Mouse (Mus musculus): ENCODE measurements around the gene Pgls. TPM values are rescaled to one million over a fixed set of nuclear protein-coding genes. Genes with fewer than 3 reads are reported as not detected.

Pgls gene
- polyA plus RNA-seq, 1 experiment from 2014 or later, result 244 TPM

DNA sequence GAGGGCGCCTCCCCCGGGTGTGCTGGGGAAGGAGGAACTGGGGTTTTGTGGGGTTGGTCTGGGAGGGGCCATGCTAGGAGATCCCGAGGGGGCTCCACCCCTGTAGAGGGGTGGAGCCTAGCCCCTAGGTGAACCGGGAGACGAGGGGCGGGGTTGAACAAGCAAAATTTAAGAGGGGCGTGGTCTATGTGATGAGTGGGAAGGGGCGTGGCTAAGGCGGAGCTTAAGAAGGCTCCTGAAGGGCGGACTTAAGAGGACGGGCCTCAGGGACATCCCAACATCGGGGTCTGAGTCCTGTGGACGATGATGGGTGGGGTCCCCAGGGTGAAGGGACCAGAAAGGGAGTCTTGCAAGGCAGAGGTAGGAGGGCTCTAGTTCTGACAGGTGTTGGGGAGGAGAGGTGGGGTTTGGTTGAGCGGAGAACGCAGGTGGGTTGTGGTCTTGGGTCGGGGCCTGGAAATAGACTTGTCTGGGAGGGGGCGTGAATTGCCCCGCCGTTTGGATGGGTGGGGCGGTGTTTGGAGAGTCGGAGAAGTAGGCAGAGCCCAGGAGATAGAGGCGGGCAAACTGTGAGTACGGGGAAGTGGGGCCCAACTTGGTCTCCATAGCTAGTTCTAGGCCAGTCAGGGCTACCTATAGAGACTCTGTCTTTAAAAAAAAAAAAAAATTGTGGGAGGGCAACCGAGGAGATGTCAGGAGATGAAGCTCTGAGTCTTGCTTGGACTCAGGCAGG, 32.9 kb upstream of the Pgls start:
- peak overlapping the region; percentile 56 for H3K9ac ChIP-seq
- H3K4me2 ChIP-seq, result peak overlapping the region; percentile 64
- ATAC-seq (ENCODE audit: insufficient number of reproducible peaks, insufficient read depth, low FRiP score, low TSS enrichment, low read depth), result 0 out of 2 replicates have a peak, but pooled peaks have one; percentile 27

DNA sequence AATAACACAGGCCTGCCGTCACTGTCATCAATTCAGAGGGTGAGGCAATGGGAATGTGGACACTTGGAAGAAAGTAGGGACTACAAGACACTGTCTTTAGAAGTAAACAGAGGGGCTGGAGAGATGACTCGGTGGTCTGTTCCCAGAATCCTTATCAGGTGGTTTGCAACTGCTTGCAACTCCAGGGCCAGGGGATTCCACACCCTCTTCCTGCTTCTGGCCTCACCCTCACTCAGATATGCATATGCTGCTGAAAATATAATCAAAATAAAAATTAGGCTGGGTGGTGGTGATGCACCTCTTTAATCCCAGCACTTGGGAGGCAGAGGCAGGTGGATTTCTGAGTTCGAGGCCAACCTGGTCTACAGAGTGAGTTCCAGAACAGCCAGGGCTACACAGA, 31.9 kb upstream of the Pgls start:
- Histone ChIP-seq H3K4me3 (no peak overlapping the region), H3K9me3 (peaks cover 6% of the 10 kb centered on the region), H3K36me3 (no peaks in the 10 kb centered on the region), H3K4me1 (peaks cover 21% of the 10 kb centered on the region), H3K27me3 (peaks cover 92% of the 10 kb centered on the region), H3K27ac (no peak overlapping the region), H3K9ac (no peak overlapping the region), H3K4me2 (no peak overlapping the region)
- no peak for ATAC-seq (ENCODE audit: insufficient number of reproducible peaks, insufficient read depth, low FRiP score, low TSS enrichment, low read depth)
- 70% methylated on average over 3 of the region's 3 CpGs for WGBS

More for the DNA sequence above, 32.9 kb upstream of the Pgls start:
- peaks cover 21% of the 10 kb centered on the region for H3K4me1 ChIP-seq
- H3K9me3 ChIP-seq, result peaks cover 3% of the 10 kb centered on the region
- H3K4me3 ChIP-seq, result peak overlapping the region; percentile 43
- H3K36me3 ChIP-seq, result no peaks in the 10 kb centered on the region
- peaks cover 89% of the 10 kb centered on the region for H3K27me3 ChIP-seq
- no peak overlapping the region for H3K27ac ChIP-seq
- WGBS, result 2% methylated on average over 24 of the region's 24 CpGs

DNA sequence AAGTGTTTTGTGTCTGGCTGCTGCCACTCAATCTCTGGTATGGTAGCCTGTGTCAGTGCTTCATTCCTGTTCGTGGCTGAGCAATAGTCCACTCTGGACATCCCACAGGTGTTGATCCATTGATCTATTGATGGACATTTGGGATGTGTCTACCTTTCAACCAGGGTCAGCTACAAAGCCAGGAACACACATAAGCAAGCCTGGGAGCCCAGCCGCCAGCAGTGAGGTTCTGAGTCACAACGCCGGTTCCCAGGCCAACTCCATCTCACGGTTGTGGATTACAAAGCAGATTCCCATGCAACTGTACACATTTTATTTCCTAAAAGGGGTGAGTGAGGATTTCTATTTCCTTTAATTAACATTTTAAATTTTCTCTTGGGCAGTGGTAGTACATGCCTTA, 31.2 kb upstream of the Pgls start:
- peaks cover 21% of the 10 kb centered on the region for H3K4me1 ChIP-seq

DNA sequence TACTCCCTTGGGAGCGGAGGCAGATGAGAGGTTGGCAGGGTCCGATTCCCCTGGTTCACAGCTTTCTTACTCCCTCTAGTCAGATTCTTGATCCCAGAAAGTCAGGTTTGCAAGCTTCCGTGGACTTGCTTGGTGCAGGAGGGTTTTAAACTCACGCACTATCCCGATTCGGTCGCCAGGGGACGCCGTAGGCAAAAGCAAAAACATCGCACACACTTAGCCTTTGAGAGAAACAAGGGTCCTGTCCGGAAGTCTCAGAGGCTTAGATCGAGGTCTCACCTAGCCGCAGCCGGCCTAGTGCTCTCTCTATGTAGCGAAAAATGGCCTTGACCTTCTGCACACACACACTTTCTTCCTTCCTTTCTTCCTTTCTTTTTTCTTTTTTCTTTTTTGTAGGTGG, 30.6 kb upstream of the Pgls start:
- Histone ChIP-seq H3K9me3 (peaks cover 6% of the 10 kb centered on the region), H3K4me3 (no peak overlapping the region), H3K4me2 (no peak overlapping the region), H3K4me1 (peaks cover 21% of the 10 kb centered on the region), H3K9ac (no peak overlapping the region), H3K27ac (no peak overlapping the region), H3K36me3 (no peaks in the 10 kb centered on the region), H3K27me3 (peaks cover 91% of the 10 kb centered on the region)
- WGBS, result 4% methylated on average over 15 of the region's 15 CpGs
- ATAC-seq (ENCODE audit: insufficient number of reproducible peaks, insufficient read depth, low FRiP score, low TSS enrichment, low read depth), result no peak

More for the DNA sequence above, 31.2 kb upstream of the Pgls start:
- 85% methylated on average over 5 of the region's 5 CpGs for WGBS
- ATAC-seq (ENCODE audit: insufficient number of reproducible peaks, insufficient read depth, low FRiP score, low TSS enrichment, low read depth), result no peak
- Histone ChIP-seq H3K4me3 (no peak overlapping the region), H3K27ac (no peak overlapping the region), H3K27me3 (peaks cover 91% of the 10 kb centered on the region), H3K9me3 (peaks cover 6% of the 10 kb centered on the region), H3K4me2 (no peak overlapping the region), H3K9ac (no peak overlapping the region), H3K36me3 (no peaks in the 10 kb centered on the region)

DNA sequence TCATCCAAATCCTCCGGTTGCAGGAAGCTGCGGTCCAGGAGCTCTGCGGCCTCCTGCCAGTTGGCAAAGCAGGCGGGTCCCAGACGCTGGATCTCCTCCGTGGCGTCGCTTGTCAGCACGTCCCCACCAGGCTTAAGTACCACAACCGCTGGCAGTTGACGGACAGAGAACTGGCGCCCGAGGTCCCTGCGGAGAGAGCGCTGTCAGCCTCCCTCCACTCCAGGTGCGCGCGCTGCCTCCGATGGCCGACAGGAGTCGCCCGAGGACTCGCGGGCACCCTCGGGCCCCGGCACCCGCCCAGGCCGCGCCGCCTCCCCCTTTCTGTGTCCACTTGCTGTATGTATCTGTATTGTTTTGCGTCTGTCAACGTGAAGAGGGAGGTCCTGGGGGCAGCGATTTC, 29.2 kb upstream of the Pgls start:
- H3K9ac ChIP-seq, result peak overlapping the region; percentile 37
- ATAC-seq (ENCODE audit: insufficient number of reproducible peaks, insufficient read depth, low FRiP score, low TSS enrichment, low read depth), result no peak
- under 1% methylated on average over 33 of the region's 33 CpGs for WGBS
- no peak overlapping the region for H3K27ac ChIP-seq
- peaks cover 83% of the 10 kb centered on the region for H3K27me3 ChIP-seq
- H3K4me2 ChIP-seq, result peak overlapping the region; percentile 56
- peaks cover 6% of the 10 kb centered on the region for H3K9me3 ChIP-seq
- H3K4me1 ChIP-seq, result peaks cover 21% of the 10 kb centered on the region
- H3K4me3 ChIP-seq, result peak overlapping the region; percentile 35
- H3K36me3 ChIP-seq, result no peaks in the 10 kb centered on the region

DNA sequence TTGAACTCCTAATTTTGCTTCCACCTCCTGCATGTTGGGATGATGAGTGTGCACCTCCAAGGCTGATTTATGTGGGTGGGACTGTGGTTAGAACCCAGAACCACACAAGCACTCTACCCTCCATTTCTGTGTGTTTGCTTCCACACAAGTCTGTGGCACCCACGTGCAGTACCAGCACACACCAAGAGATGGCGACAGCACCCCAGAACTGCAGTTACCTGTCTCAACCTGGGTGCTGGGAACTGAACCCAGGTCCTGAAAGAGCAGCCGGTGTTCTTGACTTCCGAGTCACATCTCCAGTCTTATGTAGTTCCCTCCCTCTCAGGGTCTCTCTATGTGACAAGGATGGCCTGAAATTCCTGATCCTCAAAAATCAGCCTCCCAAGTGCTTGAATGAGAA, 28.0 kb upstream of the Pgls start:
- Histone ChIP-seq H3K27ac (no peak overlapping the region), H3K9ac (no peak overlapping the region), H3K4me1 (peaks cover 18% of the 10 kb centered on the region), H3K4me3 (no peak overlapping the region), H3K36me3 (no peaks in the 10 kb centered on the region), H3K27me3 (peaks cover 82% of the 10 kb centered on the region), H3K9me3 (peaks cover 6% of the 10 kb centered on the region), H3K4me2 (no peak overlapping the region)
- ATAC-seq (ENCODE audit: insufficient number of reproducible peaks, insufficient read depth, low FRiP score, low TSS enrichment, low read depth), result no peak
- 81% methylated on average over 4 of the region's 4 CpGs for WGBS

DNA sequence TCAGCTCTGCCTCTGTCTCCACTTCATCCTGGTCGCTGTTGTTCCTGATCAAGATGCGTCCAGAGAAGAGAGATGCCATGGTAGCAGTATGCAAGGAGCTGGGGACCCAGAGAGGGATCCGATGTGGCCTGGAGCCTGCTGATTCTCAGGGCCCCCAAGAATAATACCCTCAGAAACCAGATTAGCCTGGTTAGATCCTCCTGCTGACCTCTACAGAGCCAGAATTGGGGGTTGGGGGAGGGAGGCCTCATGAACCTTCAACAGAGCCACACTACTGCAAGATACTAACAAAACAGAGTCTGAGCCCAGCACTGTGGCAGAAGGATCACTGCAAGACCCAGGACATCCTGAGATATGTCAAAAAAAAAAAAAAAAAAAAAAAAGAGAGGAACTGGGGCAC, 25.5 kb upstream of the Pgls start, which contains the start of gene Nxnl1:
Nxnl1 (minus strand) TSS at position 101 of the 400 bp plus-strand sequence.
- H3K36me3 ChIP-seq, result no peaks in the 10 kb centered on the region
- ATAC-seq (ENCODE audit: insufficient number of reproducible peaks, insufficient read depth, low FRiP score, low TSS enrichment, low read depth), result no peak
- H3K9ac ChIP-seq, result 0 out of 2 replicates have a peak within 1 kb of the TSS, but pooled peaks have one; percentile 21
- H3K4me1 ChIP-seq, result peaks cover 28% of the 10 kb centered on the region
- H3K4me2 ChIP-seq, result no peak within 1 kb of the TSS
- WGBS, result 42% methylated on average over 3 of the region's 3 CpGs
- no peak within 1 kb of the TSS for H3K27ac ChIP-seq
- no peak within 1 kb of the TSS for H3K4me3 ChIP-seq
- H3K27me3 ChIP-seq, result peaks cover 63% of the 10 kb centered on the region
- H3K9me3 ChIP-seq, result peaks cover 6% of the 10 kb centered on the region

DNA sequence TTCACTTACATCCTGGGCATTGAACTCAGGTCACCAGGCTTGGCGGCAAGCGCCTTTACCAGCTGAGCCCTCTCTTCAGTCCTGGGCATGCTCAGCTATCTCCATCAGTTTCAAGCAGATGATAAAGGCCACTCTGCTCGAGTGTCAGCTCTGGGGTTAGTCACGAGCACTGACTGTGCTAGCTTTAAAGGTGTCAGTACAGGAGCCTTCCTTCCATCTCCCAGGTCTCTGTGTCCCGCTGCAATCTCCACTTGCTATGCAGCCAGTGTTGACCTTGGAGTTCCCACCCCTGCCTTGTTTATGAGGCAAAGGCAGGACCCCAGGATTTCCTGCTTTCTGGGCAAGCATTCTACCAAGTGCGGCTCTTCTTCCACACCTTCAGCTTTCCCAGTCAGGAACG, 24.4 kb upstream of the Pgls start:
- no peak overlapping the region for H3K27ac ChIP-seq
- H3K4me2 ChIP-seq, result no peak overlapping the region
- H3K27me3 ChIP-seq, result peaks cover 52% of the 10 kb centered on the region
- no peaks in the 10 kb centered on the region for H3K36me3 ChIP-seq
- no peak overlapping the region for H3K9ac ChIP-seq
- peaks cover 32% of the 10 kb centered on the region for H3K4me1 ChIP-seq
- 72% methylated on average over 7 of the region's 7 CpGs for WGBS
- peaks cover 6% of the 10 kb centered on the region for H3K9me3 ChIP-seq
- H3K4me3 ChIP-seq, result no peak overlapping the region
- no peak for ATAC-seq (ENCODE audit: insufficient number of reproducible peaks, insufficient read depth, low FRiP score, low TSS enrichment, low read depth)

DNA sequence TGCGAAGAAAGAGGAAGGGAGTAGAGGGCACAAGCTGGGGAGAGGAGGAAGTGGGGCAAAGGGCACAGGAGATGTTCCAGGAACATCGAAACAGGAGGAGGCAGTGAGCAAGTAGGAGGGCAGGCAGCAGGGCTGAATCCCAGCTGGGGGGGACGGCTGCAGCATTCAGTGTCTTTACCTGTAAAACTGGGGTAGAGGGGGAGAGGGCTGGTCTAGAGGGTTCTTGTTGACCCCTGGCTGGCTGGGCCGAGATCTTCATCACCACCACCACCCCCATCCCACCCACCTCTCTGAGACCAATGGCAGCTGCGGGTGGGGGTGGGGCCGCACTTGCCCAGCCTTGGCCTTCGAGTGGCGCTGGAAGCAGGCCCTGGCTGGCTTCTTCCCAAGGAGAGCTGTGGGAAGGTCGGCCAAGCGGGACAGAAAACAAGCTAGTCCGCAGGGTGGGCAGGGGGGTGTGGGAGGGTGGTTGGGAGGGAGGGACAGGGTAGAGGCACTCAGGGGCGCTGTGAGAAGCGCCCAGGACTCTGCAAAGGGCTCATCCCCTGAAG, 23.5 kb upstream of the Pgls start, which contains the start of gene Slc27a1:
Slc27a1 (plus strand) TSS at position 496 of the 551 bp plus-strand sequence.
- WGBS, result 11% methylated on average over 13 of the region's 13 CpGs
- Histone ChIP-seq H3K4me2 (peak within 1 kb of the TSS; percentile 84), H3K36me3 (no peaks in the 10 kb centered on the region), H3K27ac (peak within 1 kb of the TSS; percentile 83), H3K9me3 (peaks cover 6% of the 10 kb centered on the region), H3K4me3 (peak within 1 kb of the TSS; percentile 61), H3K9ac (peak within 1 kb of the TSS; percentile 65), H3K27me3 (peaks cover 44% of the 10 kb centered on the region), H3K4me1 (peaks cover 34% of the 10 kb centered on the region)
- no peak for ATAC-seq (ENCODE audit: insufficient number of reproducible peaks, insufficient read depth, low FRiP score, low TSS enrichment, low read depth)

DNA sequence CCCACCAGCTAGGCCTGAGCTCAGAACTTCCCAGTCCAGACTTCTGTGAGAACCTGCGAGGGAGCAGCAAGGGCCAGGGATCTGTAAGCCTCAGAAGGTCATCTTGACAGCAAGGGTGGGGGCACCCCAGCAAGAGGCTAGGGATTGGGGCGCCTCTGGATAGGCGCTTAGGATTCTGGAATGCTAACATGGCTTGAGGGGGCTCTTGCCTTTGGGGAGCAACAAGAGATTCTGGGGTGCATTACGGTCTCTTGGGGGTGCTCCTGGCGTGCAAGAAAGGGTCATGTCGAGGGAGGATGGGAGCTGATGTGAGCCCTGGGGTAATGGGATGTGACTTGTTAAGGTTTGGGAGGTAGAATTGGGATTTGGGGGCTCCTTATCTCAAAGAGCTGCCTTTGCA, 23.0 kb upstream of the Pgls start:
- ATAC-seq (ENCODE audit: insufficient number of reproducible peaks, insufficient read depth, low FRiP score, low TSS enrichment, low read depth), result no peak
- peak overlapping the region; percentile 83 for H3K27ac ChIP-seq
- H3K9me3 ChIP-seq, result peaks cover 5% of the 10 kb centered on the region
- H3K4me3 ChIP-seq, result peak overlapping the region; percentile 61
- peaks cover 39% of the 10 kb centered on the region for H3K27me3 ChIP-seq
- 21% methylated on average over 6 of the region's 6 CpGs for WGBS
- peak overlapping the region; percentile 84 for H3K4me2 ChIP-seq
- H3K9ac ChIP-seq, result peak overlapping the region; percentile 65; the same call in 1 of the 2 replicates
- H3K36me3 ChIP-seq, result no peaks in the 10 kb centered on the region
- peaks cover 34% of the 10 kb centered on the region for H3K4me1 ChIP-seq

DNA sequence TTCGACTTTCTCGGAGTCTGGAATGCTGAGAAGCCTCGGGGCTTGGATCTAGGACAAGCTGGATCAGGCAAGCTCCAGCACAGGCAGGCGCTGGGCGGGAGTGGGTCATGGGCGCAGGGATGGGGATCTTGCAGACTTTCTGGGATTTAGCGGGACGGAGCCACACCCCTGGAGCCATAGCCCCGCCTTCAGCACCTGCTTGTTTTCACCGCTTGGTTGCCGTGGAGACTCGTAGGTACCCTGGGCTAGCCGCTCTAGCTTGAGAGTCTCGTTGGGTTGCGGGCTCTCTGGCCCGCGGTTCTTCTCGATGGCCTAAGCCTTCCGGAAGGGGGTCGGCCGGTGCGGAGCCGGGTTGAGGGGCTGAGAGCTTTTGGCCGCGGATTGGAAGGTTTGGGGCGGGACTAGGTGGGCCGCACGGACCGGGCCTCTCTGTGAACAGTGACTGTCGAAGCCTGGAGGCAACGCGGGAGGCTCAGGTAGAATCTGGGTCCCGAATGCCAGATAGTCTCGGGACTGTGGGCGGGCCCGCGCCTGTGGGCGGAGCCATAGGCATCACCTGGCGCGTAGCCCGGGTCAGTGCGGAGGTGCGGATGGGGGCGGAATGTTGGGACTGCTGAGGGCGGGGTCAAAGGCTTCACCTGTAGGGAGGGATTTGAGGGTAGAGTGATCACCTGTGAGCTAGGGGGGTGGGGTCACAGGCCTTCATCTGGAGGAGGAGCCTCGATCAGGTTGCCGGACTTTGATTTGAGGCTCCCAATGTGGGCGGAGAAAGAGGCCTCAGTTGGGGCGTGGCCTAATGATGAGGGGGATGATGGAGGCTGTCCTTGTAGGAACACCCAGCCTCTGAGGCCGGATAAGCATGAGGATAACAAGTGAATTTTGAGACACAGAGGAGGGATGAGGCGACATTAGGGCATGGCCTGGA, 22.3 kb upstream of the Pgls start:
- under 1% methylated on average over 51 of the region's 51 CpGs for WGBS
- Histone ChIP-seq H3K27ac (peak overlapping the region; percentile 83), H3K4me1 (peaks cover 34% of the 10 kb centered on the region), H3K9me3 (no peaks in the 10 kb centered on the region), H3K36me3 (no peaks in the 10 kb centered on the region), H3K9ac (peak overlapping the region; percentile 65), H3K27me3 (peaks cover 34% of the 10 kb centered on the region), H3K4me3 (peak overlapping the region; percentile 61), H3K4me2 (peak overlapping the region; percentile 84)
- peak; percentile 63 for ATAC-seq (ENCODE audit: insufficient number of reproducible peaks, insufficient read depth, low FRiP score, low TSS enrichment, low read depth)
